Mouse (Mus musculus): Measurements from ENCODE around the gene Aarsd1. TPM values are rescaled to one million over a fixed set of nuclear protein-coding genes. Genes with fewer than 3 reads are reported as not detected.

Gene Aarsd1
- polyA plus RNA-seq, 1 experiment from 2014 or later, result 101 TPM

DNA sequence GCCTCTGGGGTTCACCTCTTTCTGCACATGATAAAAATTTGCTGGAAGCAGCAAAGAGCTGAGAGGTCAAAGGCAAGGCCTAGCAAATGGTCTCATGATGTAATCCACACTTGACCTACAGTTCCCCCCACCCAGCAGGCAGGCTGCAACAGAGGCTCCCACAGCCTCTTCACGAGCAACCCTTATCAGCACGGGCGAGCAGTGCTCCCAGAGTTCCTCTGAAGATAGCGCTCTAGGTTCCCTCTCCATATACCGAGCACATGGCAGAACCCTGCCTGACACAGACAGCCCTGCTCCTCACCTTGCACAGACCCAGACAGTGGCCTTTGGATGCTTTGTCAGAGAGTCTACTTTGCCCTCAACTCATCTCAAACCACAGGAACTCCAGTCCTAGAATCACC, 52.9 kb downstream of the Aarsd1 start:
- H3K27ac ChIP-seq, result no peak overlapping the region
- 92% methylated on average over 5 of the region's 5 CpGs for WGBS
- H3K4me1 ChIP-seq (replicated peaks), result no peaks in the 10 kb centered on the region
- no peaks in the 10 kb centered on the region for H3K9me3 ChIP-seq
- H3K4me3 ChIP-seq (replicated peaks), result no peak overlapping the region
- no peak overlapping the region for H3K4me2 ChIP-seq (replicated peaks)
- H3K9ac ChIP-seq (replicated peaks), result no peak overlapping the region
- H3K36me3 ChIP-seq, result no peaks in the 10 kb centered on the region
- no peak for ATAC-seq
- no peaks in the 10 kb centered on the region for H3K27me3 ChIP-seq

DNA sequence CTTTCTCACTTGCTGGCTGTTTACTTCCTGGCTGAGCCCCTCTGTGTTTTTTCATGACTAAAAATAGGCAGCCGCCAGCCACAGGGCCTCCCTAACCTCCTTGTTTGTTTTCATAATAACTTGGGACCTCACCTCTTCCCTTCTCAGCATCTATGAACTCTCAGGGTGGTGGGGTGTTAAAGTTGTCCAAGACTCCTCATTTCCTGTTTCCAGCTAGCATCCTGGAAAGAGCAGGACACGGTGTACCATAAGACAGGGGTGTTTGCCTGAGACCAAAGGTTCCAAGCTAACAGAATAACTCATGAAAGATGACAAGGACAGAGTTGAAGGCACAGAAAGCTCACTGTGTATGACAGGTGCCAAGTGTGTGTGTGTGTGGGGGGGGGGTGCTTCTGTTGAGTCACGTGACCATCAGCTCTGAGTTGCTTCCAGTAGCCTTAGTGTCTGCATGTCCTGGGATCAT, 56.7 kb downstream of the Aarsd1 start:
- Histone ChIP-seq H3K27ac (no peak overlapping the region), H3K9me3 (no peaks in the 10 kb centered on the region), H3K9ac (replicated peaks) (no peak overlapping the region), H3K4me3 (replicated peaks) (no peak overlapping the region), H3K4me2 (replicated peaks) (no peak overlapping the region), H3K27me3 (no peaks in the 10 kb centered on the region), H3K36me3 (no peaks in the 10 kb centered on the region), H3K4me1 (replicated peaks) (no peaks in the 10 kb centered on the region)
- WGBS, result 63% methylated on average over 3 of the region's 3 CpGs
- no peak for ATAC-seq

DNA sequence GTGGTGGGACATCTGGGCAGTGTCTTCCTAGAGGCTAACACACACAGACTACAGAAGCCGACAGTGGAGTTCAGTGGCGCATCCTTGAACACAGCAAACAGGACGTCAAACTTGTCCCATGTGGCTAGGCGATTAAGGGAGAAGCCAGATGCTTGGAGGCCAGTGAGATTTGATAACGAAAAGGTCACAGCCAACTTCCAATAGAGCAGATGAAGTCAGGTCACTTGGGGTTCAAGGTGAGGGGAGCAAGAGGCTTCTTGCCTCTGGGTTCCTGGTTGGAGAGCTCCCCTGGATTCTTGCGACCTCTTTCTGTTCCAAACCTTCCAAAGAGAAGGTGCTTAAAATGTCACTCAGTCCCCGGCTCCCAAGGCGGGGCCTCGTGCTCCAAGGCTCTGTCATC, 57.6 kb downstream of the Aarsd1 start:
- H3K9ac ChIP-seq (replicated peaks), result no peak overlapping the region
- no peaks in the 10 kb centered on the region for H3K36me3 ChIP-seq
- no peak overlapping the region for H3K27ac ChIP-seq
- H3K9me3 ChIP-seq, result no peaks in the 10 kb centered on the region
- no peak for ATAC-seq
- H3K4me1 ChIP-seq (replicated peaks), result no peaks in the 10 kb centered on the region
- H3K4me3 ChIP-seq (replicated peaks), result no peak overlapping the region
- H3K27me3 ChIP-seq, result no peaks in the 10 kb centered on the region
- H3K4me2 ChIP-seq (replicated peaks), result no peak overlapping the region
- WGBS, result 86% methylated on average over 9 of the region's 9 CpGs

- 88% methylated on average over 3 of the region's 3 CpGs for WGBS
- H3K27me3 ChIP-seq, result no peaks in the 10 kb centered on the region
- H3K9ac ChIP-seq (replicated peaks), result no peak overlapping the region
- no peak for ATAC-seq
- no peaks in the 10 kb centered on the region for H3K4me1 ChIP-seq (replicated peaks)
- no peak overlapping the region for H3K27ac ChIP-seq
- H3K4me2 ChIP-seq (replicated peaks), result no peak overlapping the region
- no peak overlapping the region for H3K4me3 ChIP-seq (replicated peaks)
- H3K9me3 ChIP-seq, result no peaks in the 10 kb centered on the region
- H3K36me3 ChIP-seq, result no peaks in the 10 kb centered on the region
Measured at GRCm38 (mm10) chr11:101357505-101358182, 59.8 kb downstream of the Aarsd1 start.

Small RNA genes within 50 kb of the gene (microRNA-seq; reads per million reads assigned to microRNA genes)
- not detected for gene Mir6929

Other genes with a start within 250 kb of the Aarsd1 start
- 1.3 and 1.5 TPM in 2 replicates for gene Cntnap1, start 247.1 kb downstream of the Aarsd1 start, polyA plus RNA-seq (2015; fragmentation: Nextera tagmentation; extraction: Ambion mirVana)
- gene Plekhh3, start 246.3 kb downstream of the Aarsd1 start, polyA plus RNA-seq (2015; fragmentation: Nextera tagmentation; extraction: Ambion mirVana), result 7.3 and 8.1 TPM in 2 replicates
- 0.19 and 0.38 TPM in 2 replicates for gene Ccr10, start 242.2 kb downstream of the Aarsd1 start, polyA plus RNA-seq (2015; fragmentation: Nextera tagmentation; extraction: Ambion mirVana)
- gene Ezh1, start 191.2 kb downstream of the Aarsd1 start, polyA plus RNA-seq (2015; fragmentation: Nextera tagmentation; extraction: Ambion mirVana), result 17.6 and 17.7 TPM in 2 replicates
- 64.4 and 65.7 TPM in 2 replicates for gene Ramp2, start 171.6 kb downstream of the Aarsd1 start, polyA plus RNA-seq (2015; fragmentation: Nextera tagmentation; extraction: Ambion mirVana)
- gene Vps25, start 163.9 kb downstream of the Aarsd1 start, polyA plus RNA-seq (2015; fragmentation: Nextera tagmentation; extraction: Ambion mirVana), result 110 and 111 TPM in 2 replicates
- 7.2 and 7.5 TPM in 2 replicates for gene Wnk4, start 157.0 kb downstream of the Aarsd1 start, polyA plus RNA-seq (2015; fragmentation: Nextera tagmentation; extraction: Ambion mirVana)
- 1.2 and 1.3 TPM in 2 replicates for gene Cntd1, start 138.6 kb downstream of the Aarsd1 start, polyA plus RNA-seq (2015; fragmentation: Nextera tagmentation; extraction: Ambion mirVana)
- 210 and 213 TPM in 2 replicates for gene Coa3, start 138.5 kb downstream of the Aarsd1 start, polyA plus RNA-seq (2015; fragmentation: Nextera tagmentation; extraction: Ambion mirVana)
- 178 and 194 TPM in 2 replicates for gene Becn1, start 115.3 kb downstream of the Aarsd1 start, polyA plus RNA-seq (2015; fragmentation: Nextera tagmentation; extraction: Ambion mirVana)
- 126 and 134 TPM in 2 replicates for gene Psme3, start 101.4 kb downstream of the Aarsd1 start, polyA plus RNA-seq (2015; fragmentation: Nextera tagmentation; extraction: Ambion mirVana)
- 2.4 and 2.5 TPM in 2 replicates for gene Aoc2, start 92.6 kb downstream of the Aarsd1 start, polyA plus RNA-seq (2015; fragmentation: Nextera tagmentation; extraction: Ambion mirVana)
- not detected in 2 replicates for gene Aoc3, start 87.0 kb downstream of the Aarsd1 start, polyA plus RNA-seq (2015; fragmentation: Nextera tagmentation; extraction: Ambion mirVana)
- gene G6pc, start 50.1 kb downstream of the Aarsd1 start, polyA plus RNA-seq (2015; fragmentation: Nextera tagmentation; extraction: Ambion mirVana), result not detected in 2 replicates
- 6.6 and 8.5 TPM in 2 replicates for gene Gm27029, start 7.2 kb upstream of the Aarsd1 start, polyA plus RNA-seq (2015; fragmentation: Nextera tagmentation; extraction: Ambion mirVana)
- 26.2 and 26.4 TPM in 2 replicates for gene Rundc1, start 7.5 kb upstream of the Aarsd1 start, polyA plus RNA-seq (2015; fragmentation: Nextera tagmentation; extraction: Ambion mirVana)
- 2.0 and 2.6 TPM in 2 replicates for gene Ptges3l, start 7.7 kb upstream of the Aarsd1 start, polyA plus RNA-seq (2015; fragmentation: Nextera tagmentation; extraction: Ambion mirVana)
- 303 and 310 TPM in 2 replicates for gene Rpl27, start 24.7 kb upstream of the Aarsd1 start, polyA plus RNA-seq (2015; fragmentation: Nextera tagmentation; extraction: Ambion mirVana)
- gene Ifi35, start 30.8 kb upstream of the Aarsd1 start, polyA plus RNA-seq (2015; fragmentation: Nextera tagmentation; extraction: Ambion mirVana), result 2.2 and 2.3 TPM in 2 replicates
- 102 and 117 TPM in 2 replicates for gene Rnd2, start 47.4 kb upstream of the Aarsd1 start, polyA plus RNA-seq (2015; fragmentation: Nextera tagmentation; extraction: Ambion mirVana)
- 79.5 and 91.5 TPM in 2 replicates for gene Vat1, start 48.6 kb upstream of the Aarsd1 start, polyA plus RNA-seq (2015; fragmentation: Nextera tagmentation; extraction: Ambion mirVana)
- 4.7 and 5.3 TPM in 2 replicates for gene Brca1, start 134.3 kb upstream of the Aarsd1 start, polyA plus RNA-seq (2015; fragmentation: Nextera tagmentation; extraction: Ambion mirVana)
- 113 and 116 TPM in 2 replicates for gene Nbr1, start 134.5 kb upstream of the Aarsd1 start, polyA plus RNA-seq (2015; fragmentation: Nextera tagmentation; extraction: Ambion mirVana)
- gene Tmem106a, start 164.6 kb upstream of the Aarsd1 start, polyA plus RNA-seq (2015; fragmentation: Nextera tagmentation; extraction: Ambion mirVana), result 2.1 and 2.7 TPM in 2 replicates
- not detected in 2 replicates for gene Gm11634, start 181.6 kb upstream of the Aarsd1 start, polyA plus RNA-seq (2015; fragmentation: Nextera tagmentation; extraction: Ambion mirVana)
- 21.7 and 24.8 TPM in 2 replicates for gene Rdm1, start 209.6 kb upstream of the Aarsd1 start, polyA plus RNA-seq (2015; fragmentation: Nextera tagmentation; extraction: Ambion mirVana)
- gene Arl4d, start 247.9 kb upstream of the Aarsd1 start, polyA plus RNA-seq (2015; fragmentation: Nextera tagmentation; extraction: Ambion mirVana), result 5.1 and 8.4 TPM in 2 replicates